Mouse (Mus musculus) embryonic fibroblast, embryonic 13.5 days (primary cell): ENCODE measurements at regions not wholly inside any gene's neighbourhood (a gene's known extent, or its start where the extent isn't known, plus 50 kb on each side); places are given as distances from the start of the nearest gene placed in this dataset.

Experiments
- H3K27ac ChIP-seq: 2 replicates; pipeline ENCODE4 v1.5.1; 2012; ENCODE audit warnings: low read length, control low read depth, inconsistent platforms; ENCODE audit not compliant: insufficient read depth
- H3K4me1 ChIP-seq: 2 replicates; pipeline ENCODE4 v1.6.1; 2011; ENCODE audit warnings: low read length; ENCODE audit not compliant: control insufficient read depth, insufficient read depth
- H3K4me3 ChIP-seq: 2 replicates; pipeline ENCODE4 v1.5.1; 2011; ENCODE audit warnings: mild to moderate bottlenecking, control low read depth, low read length; ENCODE audit not compliant: insufficient read depth
- CTCF ChIP-seq: IDR thresholded peaks from 2 replicates; pipeline ENCODE4 v1.5.1; 2011; ENCODE audit warnings: mild to moderate bottlenecking, control low read depth, low read length, moderate library complexity, borderline replicate concordance; ENCODE audit not compliant: insufficient read depth
- POLR2A ChIP-seq: IDR thresholded peaks from 2 replicates; pipeline ENCODE4 v1.6.1; 2011; ENCODE audit warnings: low read depth, mild to moderate bottlenecking, control low read depth, low read length, moderate library complexity

DNA sequence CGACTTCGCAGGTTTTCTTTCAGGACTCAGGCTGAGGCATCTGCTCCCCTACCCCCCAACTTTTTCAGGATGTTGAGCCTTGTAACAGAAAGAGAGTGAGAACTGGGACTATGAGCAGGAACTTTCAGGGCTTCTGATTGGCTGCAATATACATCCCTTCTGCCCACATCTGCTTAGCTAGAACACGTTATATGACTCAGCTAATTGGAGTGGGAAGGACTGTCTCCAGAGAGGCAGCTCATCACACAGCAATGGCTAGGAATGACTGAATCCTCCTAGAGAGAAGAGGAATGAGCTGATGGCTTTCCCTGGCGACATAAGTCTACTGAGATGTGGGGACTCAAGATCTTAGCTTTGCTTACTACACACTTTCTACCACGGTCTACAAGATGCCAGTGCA is 208.8 kb downstream of the Pdcd6ip start:
- H3K4me3 ChIP-seq, result no peak overlapping the region
- H3K4me1 ChIP-seq, result no peaks in the 10 kb centered on the region
- H3K27ac ChIP-seq, result no peak overlapping the region
- TF ChIP-seq CTCF (no peak), POLR2A (no peak)

DNA sequence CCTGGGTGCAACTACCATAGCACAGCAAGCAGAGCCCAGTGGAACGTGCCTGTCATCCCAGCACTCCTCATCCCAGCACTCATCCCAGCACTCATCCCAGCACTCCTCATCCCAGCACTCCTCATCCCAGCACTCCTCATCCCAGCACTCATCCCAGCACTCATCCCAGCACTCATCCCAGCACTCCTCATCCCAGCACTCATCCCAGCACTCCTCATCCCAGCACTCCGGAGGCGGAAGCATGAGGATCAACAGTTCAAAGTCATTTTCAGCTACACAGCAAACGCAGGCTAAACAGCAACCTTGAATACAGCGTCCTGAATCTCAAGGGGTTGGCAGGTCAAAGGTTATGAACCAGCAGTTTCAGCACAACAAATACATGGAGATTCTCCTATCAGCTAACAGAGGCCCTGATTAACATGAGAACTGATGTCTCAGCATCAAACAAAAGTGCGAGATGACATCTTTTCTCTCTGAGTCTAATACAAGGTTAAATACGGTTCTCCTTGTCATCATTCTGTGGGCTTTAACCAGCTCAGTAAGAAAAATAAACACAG is 211.8 kb downstream of the Pdcd6ip start:
- no peaks in the 10 kb centered on the region for H3K4me1 ChIP-seq
- no peak overlapping the region for H3K27ac ChIP-seq
- TF ChIP-seq CTCF (no peak), POLR2A (no peak)
- no peak overlapping the region for H3K4me3 ChIP-seq

DNA sequence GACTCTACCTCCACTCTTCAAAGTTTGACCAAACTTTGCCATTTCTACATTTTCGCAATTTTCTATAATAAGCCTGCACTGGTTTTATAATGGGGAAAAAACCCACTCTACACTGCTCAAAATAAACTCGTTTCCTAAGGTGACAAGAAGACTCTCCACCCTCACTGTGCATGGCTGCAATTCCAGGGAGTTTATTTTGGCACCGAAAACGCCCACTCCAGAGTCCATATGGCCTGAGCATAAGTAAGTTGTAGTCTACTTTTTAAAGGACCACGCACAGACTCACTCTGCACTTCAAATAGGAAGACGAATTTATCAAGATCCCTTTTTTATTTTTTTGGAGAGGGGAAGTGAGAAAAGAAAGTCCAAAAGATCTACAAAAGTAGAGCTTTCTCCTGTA is 219.4 kb downstream of the Pdcd6ip start:
- H3K27ac ChIP-seq, result no peak overlapping the region
- TF ChIP-seq POLR2A, result no peak
- TF ChIP-seq CTCF, result no peak
- no peak overlapping the region for H3K4me3 ChIP-seq
- no peaks in the 10 kb centered on the region for H3K4me1 ChIP-seq

DNA sequence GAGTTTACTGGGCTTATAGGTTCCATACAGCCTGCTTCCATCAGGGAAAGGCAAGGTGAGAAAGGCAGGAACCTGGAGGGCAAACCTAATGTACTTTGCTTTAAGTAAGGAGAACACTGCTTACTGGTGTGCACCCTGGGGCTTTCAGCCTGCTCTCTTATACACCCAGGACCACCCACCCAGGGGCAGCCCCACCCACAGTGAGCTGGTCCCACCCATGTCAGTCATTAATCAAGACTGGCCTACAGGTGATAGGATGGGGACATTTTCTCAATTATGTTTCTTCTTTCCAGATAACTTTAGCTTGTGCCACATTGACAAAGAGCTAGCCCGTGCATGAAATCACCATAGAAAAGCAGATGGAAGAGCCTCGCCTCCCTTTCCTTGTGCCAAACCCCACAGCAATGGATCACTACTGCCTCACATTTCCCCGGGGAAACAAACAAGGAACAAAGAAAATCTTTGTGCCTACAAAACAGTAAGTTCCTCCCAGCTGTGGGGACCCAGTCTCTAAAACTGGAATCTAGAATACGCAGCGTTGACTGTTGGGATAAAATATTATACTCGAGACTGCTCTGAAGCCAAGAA is 221.5 kb downstream of the Pdcd6ip start:
- no peak for TF ChIP-seq CTCF
- TF ChIP-seq POLR2A, result no peak
- H3K27ac ChIP-seq, result no peak overlapping the region
- H3K4me1 ChIP-seq, result no peaks in the 10 kb centered on the region
- H3K4me3 ChIP-seq, result no peak overlapping the region

DNA sequence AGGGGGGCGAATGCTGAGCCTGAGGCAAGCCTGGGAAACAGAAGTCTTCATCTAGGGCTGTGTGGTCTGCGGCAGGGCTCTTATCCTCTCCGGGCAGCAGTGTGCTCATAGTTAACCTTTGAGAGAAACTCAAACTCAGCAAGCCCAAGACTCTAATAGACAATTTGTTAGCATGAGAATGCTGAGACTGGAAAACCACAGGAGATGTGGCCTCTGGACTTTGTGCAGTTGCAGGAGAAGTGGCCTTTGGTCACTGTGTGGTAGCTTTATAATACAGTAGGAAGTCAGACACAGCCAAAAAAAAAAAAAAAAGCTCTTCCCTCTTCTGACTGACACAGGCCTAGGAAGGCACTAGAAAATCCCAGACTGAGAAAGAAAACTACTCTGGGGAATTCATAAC is 228.2 kb downstream of the Pdcd6ip start:
- Histone ChIP-seq H3K4me1 (no peaks in the 10 kb centered on the region), H3K27ac (no peak overlapping the region), H3K4me3 (no peak overlapping the region)
- TF ChIP-seq CTCF (no peak), POLR2A (no peak)

DNA sequence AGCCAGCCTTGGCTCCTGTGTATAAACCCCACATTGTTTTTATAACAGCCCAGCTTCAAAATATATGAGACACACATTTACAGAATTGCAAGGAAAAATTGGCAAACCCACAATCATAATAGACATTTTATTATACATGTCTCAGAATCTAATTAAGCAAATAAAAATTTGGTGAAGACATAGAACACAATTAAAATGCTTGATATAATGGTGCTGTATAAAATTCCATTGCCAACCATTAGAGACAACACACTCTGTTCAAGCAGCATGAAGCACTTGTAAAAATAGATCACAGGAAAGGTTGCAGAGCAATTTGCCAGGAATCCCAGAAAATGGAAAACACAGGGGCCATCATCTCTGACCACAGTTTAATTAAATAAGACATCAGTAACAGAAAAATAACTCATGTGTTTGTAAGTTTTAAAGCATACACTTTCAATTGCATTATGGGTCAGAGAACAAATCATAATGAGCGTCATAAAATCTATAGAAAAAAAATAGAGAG is 229.2 kb downstream of the Pdcd6ip start:
- Histone ChIP-seq H3K4me1 (no peaks in the 10 kb centered on the region), H3K27ac (no peak overlapping the region), H3K4me3 (no peak overlapping the region)
- TF ChIP-seq POLR2A, result no peak
- TF ChIP-seq CTCF, result no peak

DNA sequence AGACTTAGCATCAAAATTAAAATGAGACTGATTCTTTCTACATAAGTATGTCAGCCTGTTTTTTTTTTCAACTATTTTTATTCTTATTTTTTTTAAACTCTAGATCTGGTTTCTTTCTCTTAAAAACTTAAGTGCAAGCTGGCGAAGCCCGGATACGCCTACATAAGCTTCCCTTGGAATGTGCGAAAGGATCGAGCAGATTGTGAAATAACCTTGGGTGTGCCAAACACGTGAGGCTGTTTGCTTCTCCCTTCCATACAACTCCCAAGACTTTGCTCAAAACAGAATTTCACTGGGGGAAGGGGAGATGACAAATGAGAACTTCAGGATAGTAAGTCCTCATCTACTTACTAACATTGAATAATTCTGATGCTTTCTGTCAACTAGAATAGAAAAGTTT is 236.3 kb downstream of the Pdcd6ip start:
- no peaks in the 10 kb centered on the region for H3K4me1 ChIP-seq
- H3K27ac ChIP-seq, result no peak overlapping the region
- no peak for TF ChIP-seq POLR2A
- TF ChIP-seq CTCF, result no peak
- no peak overlapping the region for H3K4me3 ChIP-seq

DNA sequence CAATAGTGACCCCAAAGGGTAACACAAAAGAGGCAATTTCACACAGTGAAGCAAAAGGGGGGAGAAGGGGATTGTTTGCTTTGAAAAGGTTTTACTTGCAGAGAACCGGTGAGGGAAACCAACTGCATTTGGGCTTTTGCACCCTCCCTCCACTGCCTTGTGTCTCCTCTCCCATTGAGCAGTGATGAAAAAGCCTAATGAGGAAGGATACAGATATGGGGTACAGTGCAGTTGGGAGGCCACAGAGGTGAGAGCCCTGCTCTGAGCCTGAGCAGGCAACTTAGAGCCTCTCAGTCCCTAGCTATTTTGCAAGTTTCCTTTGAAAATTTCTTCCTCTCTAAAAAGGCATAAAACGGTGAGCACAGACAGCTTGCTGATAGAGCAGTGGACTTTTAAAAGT is 245.2 kb downstream of the Pdcd6ip start:
- Histone ChIP-seq H3K27ac (no peak overlapping the region), H3K4me3 (no peak overlapping the region), H3K4me1 (no peaks in the 10 kb centered on the region)
- TF ChIP-seq CTCF, result no peak
- no peak for TF ChIP-seq POLR2A

DNA sequence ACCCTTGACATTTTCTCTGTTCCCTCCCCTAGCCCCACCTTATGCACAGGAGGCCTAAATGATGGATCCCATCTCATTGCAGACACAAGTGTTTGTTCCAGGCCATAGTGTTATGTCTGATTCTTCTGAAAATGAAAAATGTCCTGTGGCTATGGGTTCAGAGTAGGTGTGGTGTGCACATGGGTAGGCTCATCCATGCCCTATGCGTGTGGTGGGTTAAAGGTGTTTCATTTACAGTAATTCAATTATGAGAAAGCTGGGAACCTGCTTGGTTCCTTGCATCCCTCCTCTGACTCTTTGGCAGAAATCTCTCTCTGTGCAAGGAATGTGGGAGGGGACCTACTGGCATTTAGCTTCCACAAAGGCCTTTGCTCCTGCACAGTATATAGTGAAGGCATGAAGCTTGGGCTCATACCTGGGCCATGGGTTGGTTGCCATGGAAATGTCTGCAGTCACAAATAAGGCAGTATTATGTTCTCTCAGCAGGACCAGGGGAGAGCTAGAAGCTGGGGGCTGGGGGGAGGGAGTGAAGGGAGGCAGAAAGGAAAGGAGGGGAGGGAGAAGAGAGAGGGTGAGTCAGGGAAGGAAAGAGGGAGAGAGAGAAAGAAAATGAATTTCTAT is 245.7 kb downstream of the Pdcd6ip start:
- Histone ChIP-seq H3K27ac (no peak overlapping the region), H3K4me3 (no peak overlapping the region), H3K4me1 (no peaks in the 10 kb centered on the region)
- TF ChIP-seq CTCF, result no peak
- TF ChIP-seq POLR2A, result no peak

DNA sequence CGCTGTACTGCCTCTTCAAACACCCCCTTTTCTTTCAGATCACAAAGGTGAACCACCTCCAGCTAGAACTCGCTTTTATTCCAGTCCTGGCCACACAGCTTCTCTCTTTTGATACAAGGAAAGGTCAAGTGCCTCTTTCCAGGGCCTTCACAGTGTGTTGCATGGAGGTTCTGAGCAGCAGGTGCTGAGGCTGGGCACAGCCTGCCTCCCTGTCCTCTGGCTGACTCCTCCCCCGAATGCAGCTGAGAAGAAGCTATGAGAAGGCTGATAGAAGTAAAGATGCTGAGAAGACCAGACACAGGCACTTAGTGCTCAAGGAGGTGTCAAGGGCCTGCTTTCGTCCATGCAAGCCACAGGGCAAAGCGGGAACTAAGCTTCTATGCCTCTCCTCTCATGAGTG is 248.2 kb downstream of the Pdcd6ip start:
- H3K27ac ChIP-seq, result no peak overlapping the region
- no peak for TF ChIP-seq CTCF
- TF ChIP-seq POLR2A, result no peak
- no peak overlapping the region for H3K4me3 ChIP-seq
- no peaks in the 10 kb centered on the region for H3K4me1 ChIP-seq
